Mouse (Mus musculus) cerebellum, postnatal 25 days (tissue): ENCODE results near the gene Omt2b.
A peak's percentile ranks its signal among the peaks of the same experiment; 100 is the strongest.
"Not testable (repeated sequence)": the region's sequence is repeated elsewhere in the genome, so short reads cannot be mapped to it uniquely, and the experiment has no call there.

Source experiments
- DNase-seq, 2 experiments: peaks; one replicate each; pipeline ENCODE4 v3.0.0; 2021; ENCODE audit warnings: mixed read lengths in 2 of 2

Gene Omt2b

GRCm38 (mm10) chr9:78354665-78355578, 27.5 kb downstream of the Omt2b start:
- no peak for DNase-seq

GRCm38 (mm10) chr9:78355611-78356010, 28.2 kb downstream of the Omt2b start, which contains the start of gene Gsta2:
Gsta2 (minus strand) TSS chr9:78355788.
- no peak for DNase-seq

- DNase-seq: peak; percentile 47 to 77
Observed at GRCm38 (mm10) chr9:78358053-78358452, 30.7 kb downstream of the Omt2b start.

GRCm38 (mm10) chr9:78359750-78360483, 32.5 kb downstream of the Omt2b start:
- DNase-seq: no peak

GRCm38 (mm10) chr9:78360484-78360872, 33.1 kb downstream of the Omt2b start:
- DNase-seq: no peak

GRCm38 (mm10) chr9:78363374-78363773, 36.0 kb downstream of the Omt2b start:
- no peak for DNase-seq

GRCm38 (mm10) chr9:78364701-78365100, 37.3 kb downstream of the Omt2b start:
- DNase-seq: no peak

GRCm38 (mm10) chr9:78365850-78366544, 38.6 kb downstream of the Omt2b start:
- no peak for DNase-seq

- not testable (repeated sequence) for DNase-seq
Observed at GRCm38 (mm10) chr9:78367959-78368358, 40.6 kb downstream of the Omt2b start, which contains the start of gene Dppa5a. Dppa5a (minus strand) TSS chr9:78368177.

GRCm38 (mm10) chr9:78368671-78369293, 41.4 kb downstream of the Omt2b start:
- no peak for DNase-seq

GRCm38 (mm10) chr9:78369349-78369748, 42.0 kb downstream of the Omt2b start:
- DNase-seq: no peak

GRCm38 (mm10) chr9:78369786-78370185, 42.4 kb downstream of the Omt2b start:
- DNase-seq: no peak

- no peak for DNase-seq
Observed at GRCm38 (mm10) chr9:78371441-78371840, 44.1 kb downstream of the Omt2b start.

GRCm38 (mm10) chr9:78372827-78373504, 45.6 kb downstream of the Omt2b start:
- no peak for DNase-seq

- DNase-seq: no peak
Observed at GRCm38 (mm10) chr9:78374397-78374796, 47.0 kb downstream of the Omt2b start.

GRCm38 (mm10) chr9:78374885-78375389, 47.5 kb downstream of the Omt2b start:
- no peak for DNase-seq

GRCm38 (mm10) chr9:78375486-78375885, 48.1 kb downstream of the Omt2b start:
- DNase-seq: no peak

GRCm38 (mm10) chr9:78377546-78377945, 50.2 kb downstream of the Omt2b start:
- DNase-seq: no peak

- peak; percentile 18 to 46 for DNase-seq
Observed at GRCm38 (mm10) chr9:78378113-78378785, 50.9 kb downstream of the Omt2b start, which contains the start of gene Ooep. Ooep (minus strand) TSS chr9:78378725.
